ENCODE assay signal across 8 mouse cellular contexts in genomic region chr11:110409776-110410175, GRCm38 (mm10). TPM values are rescaled to one million over a fixed set of nuclear protein-coding genes. Genes with fewer than 3 reads are reported as not detected.
DNase-seq lines count a peak whose midpoint lies in the region; ATAC-seq and TF ChIP-seq lines count a peak whose summit lies in the region.

No protein-coding gene starts in this region.

- peak; percentile 73 for TF ChIP-seq RAD21 in MEL (IDR thresholded peaks at IDR 0.05; ENCODE audit: low read depth, low read length)

- TF ChIP-seq POLR2A in MEL (IDR thresholded peaks at IDR 0.05; ENCODE audit: control insufficient read depth in 1 of 2, insufficient read depth in 1 of 2, low read depth in 1 of 2, low read length in 2 of 2, poor library complexity in 1 of 2): no peak

- no peak for TF ChIP-seq EP300 in MEL (IDR thresholded peaks at IDR 0.05; ENCODE audit: low read depth in 1 of 2, low read length in 2 of 2)

- no peaks in the 10 kb centered on the region for H3K9me3 ChIP-seq in kidney, embryonic 15.5 days (replicated peaks)
- H3K9me3 ChIP-seq in MEL (replicated peaks; ENCODE audit: insufficient read depth, low read length): no peaks in the 10 kb centered on the region

- intact Hi-C loops in left cerebral cortex, postnatal 4 days (cut with DNase I): no loop called here
- intact Hi-C loops in left cerebral cortex, postnatal 36 days (cut with DNase I): no loop called here
- intact Hi-C loops in left cerebral cortex, postnatal 14 days (cut with DNase I): no loop called here

- ATAC-seq in kidney, embryonic 15.5 days (replicated peaks; ENCODE audit: low FRiP score): no peak

- peak; percentile 35 for DNase-seq in kidney, adult 18-20 months
- DNase-seq in MEL (ENCODE audit: low read depth, low spot score): peak; percentile 78
- peak; percentile 43 to 47 for DNase-seq in kidney, postnatal 4 days
- peak; percentile 48 to 87 for DNase-seq in spleen, postnatal 4 days (ENCODE audit: low spot score in 2 of 2)
- no peak for DNase-seq in left cerebral cortex, postnatal 4 days
- DNase-seq in left cerebral cortex, postnatal 36 days (ENCODE audit: low spot score in 2 of 2): no peak
- no peak for DNase-seq in left cerebral cortex, postnatal 14 days (ENCODE audit: low spot score in 2 of 2)

- H3K27ac ChIP-seq in kidney, embryonic 15.5 days: no peak overlapping the region
- H3K27ac ChIP-seq in MEL (ENCODE audit: control insufficient read depth, low read depth, low read length): no peak overlapping the region

- peaks cover 7% of the 10 kb centered on the region; the same call in 1 of the 2 replicates for H3K4me1 ChIP-seq in kidney, embryonic 15.5 days
- no peaks in the 10 kb centered on the region for H3K4me1 ChIP-seq in MEL (ENCODE audit: control insufficient read depth in 1 of 2, insufficient read depth in 2 of 2, low read length in 2 of 2)

- H3K9ac ChIP-seq in kidney, embryonic 15.5 days: no peak overlapping the region
- H3K9ac ChIP-seq in MEL (ENCODE audit: control insufficient read depth, low read depth, low read length, poor library complexity, severe bottlenecking): no peak overlapping the region

- H3K36me3 ChIP-seq in kidney, embryonic 15.5 days: no peaks in the 10 kb centered on the region
- H3K36me3 ChIP-seq in MEL (ENCODE audit: control insufficient read depth in 1 of 2, insufficient read depth in 2 of 2, low read length in 2 of 2): no peaks in the 10 kb centered on the region

- 77% methylated on average over 9 of the region's 9 CpGs for WGBS in kidney, embryonic 15.5 days

- TF ChIP-seq CTCF in MEL (IDR thresholded peaks at IDR 0.05 in 2 of 3, conservative IDR thresholded peaks at IDR 0.05 in 1 of 3; ENCODE audit: control insufficient read depth in 1 of 3, insufficient read depth in 1 of 3, low read depth in 2 of 3, low read length in 3 of 3, poor library complexity in 1 of 3, severe bottlenecking in 1 of 3): peak; percentile 71 to 86 (median 80)

- H3K79me2 ChIP-seq in MEL (ENCODE audit: control insufficient read depth, insufficient read depth, low read length, poor library complexity): no peaks in the 10 kb centered on the region

- no peak overlapping the region for H3K4me2 ChIP-seq in kidney, embryonic 15.5 days

- H3K27me3 ChIP-seq in kidney, embryonic 15.5 days: no peaks in the 10 kb centered on the region
- no peaks in the 10 kb centered on the region for H3K27me3 ChIP-seq in MEL (ENCODE audit: control insufficient read depth in 1 of 2, insufficient read depth in 2 of 2, low read length in 2 of 2)

- no peak overlapping the region for H3K4me3 ChIP-seq in kidney, embryonic 15.5 days (replicated peaks)
- no peak overlapping the region for H3K4me3 ChIP-seq in MEL (ENCODE audit: control insufficient read depth in 1 of 2, insufficient read depth in 1 of 2, low read depth in 2 of 2, low read length in 2 of 2)

TF ChIP-seq in MEL, 35 proteins besides CTCF, POLR2A, EP300 and RAD21:
- TF ChIP-seq CHD2 (IDR thresholded peaks at IDR 0.05; ENCODE audit: low read length) (no peak), ZC3H11A (IDR thresholded peaks at IDR 0.05; ENCODE audit: low read depth, low read length) (peak; percentile 76), KAT2A (conservative IDR thresholded peaks at IDR 0.05; ENCODE audit: low read depth, low read length) (0 out of 2 replicates have a peak, but pooled peaks have one; percentile 17), SMC3 (IDR thresholded peaks at IDR 0.05; ENCODE audit: low read depth, low read length) (peak; percentile 89), ZNF384 (IDR thresholded peaks at IDR 0.05; ENCODE audit: low read depth, low read length) (0 out of 2 replicates have a peak, but pooled peaks have one; percentile 22)

RNA-seq across cellular contexts. Expression of gene Map2k6, which starts 10.9 kb away (rescaled TPM):
- 21.9 and 22.9 TPM in 2 replicates for polyA plus RNA-seq in kidney, embryonic 15.5 days (2015; fragmentation: Nextera tagmentation; extraction: Ambion mirVana)
- 1.9 and 2.1 TPM in 2 replicates for total RNA-seq in MEL (2012; rRNA removed)
- polyA plus RNA-seq in MEL (2012; ENCODE audit: insufficient read depth in 1 of 2, insufficient read length in 2 of 2, low read depth in 1 of 2, low replicate concordance in 2 of 2, missing spikeins in 1 of 2): 1 to 10 TPM in 1 of 2 experiments, not detected in 1; 3.2 TPM
- 10 to 100 TPM; 33.0 to 35.7 TPM for total RNA-seq in left cerebral cortex, postnatal 4 days (2021)
- 10 to 100 TPM; 24.7 to 31.1 TPM for total RNA-seq in left cerebral cortex, postnatal 36 days (2021)
- total RNA-seq in left cerebral cortex, postnatal 14 days (2021): 10 to 100 TPM; 22.8 to 25.1 TPM

Comparison
In these comparisons a context has a peak if more than half of its experiments do, and no peak if none do; other contexts are left out.
1. DNase-seq: peak in kidney, adult 18-20 months (single experiment), MEL (single experiment), kidney, postnatal 4 days (2 of 2) and spleen, postnatal 4 days (2 of 2); none in left cerebral cortex, postnatal 4 days (single experiment), left cerebral cortex, postnatal 36 days (0 of 2) and left cerebral cortex, postnatal 14 days (0 of 2).